Mouse (Mus musculus): ENCODE results near the gene Ints11. TPM values are rescaled to one million over a fixed set of nuclear protein-coding genes. Genes with fewer than 3 reads are reported as not detected.
A peak's percentile ranks its signal among the peaks of the same experiment; 100 is the strongest.

The Ints11 gene
- polyA plus RNA-seq, 1 experiment from 2014 or later = 94.1 TPM

GRCm38 (mm10) chr4:155849792-155850451 is 19.4 kb upstream of the Ints11 start:
- peaks cover 33% of the 10 kb centered on the region for H3K4me1 ChIP-seq
- ATAC-seq (ENCODE audit: low FRiP score) = no peak
- H3K27me3 ChIP-seq = no peaks in the 10 kb centered on the region
- H3K4me3 ChIP-seq (replicated peaks) = no peak overlapping the region
- H3K4me2 ChIP-seq = 0 out of 2 replicates have a peak overlapping the region, but pooled peaks have one; percentile 77
- H3K9ac ChIP-seq = 0 out of 2 replicates have a peak overlapping the region, but pooled peaks have one; percentile 90
- H3K36me3 ChIP-seq (replicated peaks) = peaks cover 20% of the 10 kb centered on the region
- 92% methylated on average over 3 of the region's 3 CpGs for WGBS
- H3K27ac ChIP-seq = no peak overlapping the region
- H3K9me3 ChIP-seq = no peaks in the 10 kb centered on the region

- no peak overlapping the region for H3K4me2 ChIP-seq
- no peak overlapping the region for H3K27ac ChIP-seq
- WGBS = 91% methylated on average over 3 of the region's 3 CpGs
- no peak overlapping the region; the same call in 1 of the 2 replicates for H3K9ac ChIP-seq
- ATAC-seq (ENCODE audit: low FRiP score) = no peak
- H3K9me3 ChIP-seq = no peaks in the 10 kb centered on the region
- peaks cover 35% of the 10 kb centered on the region for H3K36me3 ChIP-seq (replicated peaks)
- H3K27me3 ChIP-seq = no peaks in the 10 kb centered on the region
- no peak overlapping the region for H3K4me3 ChIP-seq (replicated peaks)
- peaks cover 32% of the 10 kb centered on the region for H3K4me1 ChIP-seq
Observed at GRCm38 (mm10) chr4:155851368-155851767, 18.0 kb upstream of the Ints11 start.

DNA sequence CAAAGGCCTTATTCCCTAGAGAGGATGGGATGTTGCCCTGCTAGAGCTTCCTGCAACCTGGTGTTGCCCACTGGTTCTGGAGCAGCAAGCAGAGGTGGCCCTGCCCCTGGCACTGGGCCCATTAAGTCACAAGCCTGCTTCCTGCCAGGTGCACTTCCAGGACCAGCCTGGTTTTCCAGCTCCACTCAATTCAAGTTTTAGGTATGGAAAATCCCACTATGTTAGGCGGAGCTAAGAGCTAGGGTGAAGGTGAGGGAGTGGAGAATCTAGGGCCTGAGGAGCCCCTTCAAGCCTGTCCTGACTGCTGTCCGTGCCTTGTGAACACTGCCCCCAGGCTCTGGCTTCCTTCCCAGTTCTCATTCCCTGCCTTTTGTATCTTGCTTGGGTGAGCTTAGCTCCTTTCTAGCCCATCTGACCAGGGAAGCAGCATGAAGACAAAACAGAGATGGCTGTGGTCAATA is 17.4 kb upstream of the Ints11 start:
- no peak overlapping the region for H3K4me2 ChIP-seq
- 89% methylated on average over 2 of the region's 2 CpGs for WGBS
- ATAC-seq (ENCODE audit: low FRiP score) = no peak
- peak overlapping the region; percentile 17; the same call in 1 of the 2 replicates for H3K9ac ChIP-seq
- H3K4me3 ChIP-seq (replicated peaks) = no peak overlapping the region
- no peaks in the 10 kb centered on the region for H3K27me3 ChIP-seq
- H3K36me3 ChIP-seq (replicated peaks) = peaks cover 41% of the 10 kb centered on the region
- H3K9me3 ChIP-seq = no peaks in the 10 kb centered on the region
- H3K27ac ChIP-seq = peak overlapping the region; percentile 25; the same call in 1 of the 2 replicates
- H3K4me1 ChIP-seq = peaks cover 26% of the 10 kb centered on the region

GRCm38 (mm10) chr4:155853421-155853820 is 15.9 kb upstream of the Ints11 start:
- WGBS = 90% methylated on average over 9 of the region's 9 CpGs
- Histone ChIP-seq H3K4me1 (peaks cover 21% of the 10 kb centered on the region), H3K27ac (no peak overlapping the region), H3K36me3 (replicated peaks) (peaks cover 55% of the 10 kb centered on the region), H3K27me3 (no peaks in the 10 kb centered on the region), H3K4me3 (replicated peaks) (no peak overlapping the region), H3K9me3 (no peaks in the 10 kb centered on the region), H3K4me2 (no peak overlapping the region), H3K9ac (no peak overlapping the region)
- ATAC-seq (ENCODE audit: low FRiP score) = no peak

DNA sequence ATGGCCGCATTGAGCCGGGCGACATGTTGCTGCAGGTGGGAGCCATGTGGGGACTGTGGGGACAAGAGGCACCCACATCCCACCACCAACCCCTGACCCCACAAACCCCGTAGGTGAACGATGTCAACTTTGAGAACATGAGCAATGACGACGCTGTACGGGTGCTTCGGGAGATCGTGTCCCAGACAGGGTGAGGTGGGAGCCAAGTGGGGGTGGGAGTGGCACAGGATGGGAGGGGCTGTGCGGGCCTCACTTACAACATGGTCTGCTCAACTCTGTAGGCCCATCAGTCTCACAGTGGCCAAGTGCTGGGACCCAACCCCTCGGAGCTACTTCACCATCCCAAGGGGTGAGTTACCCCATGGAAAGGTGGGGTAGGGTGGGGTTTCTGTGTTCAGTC is 14.4 kb upstream of the Ints11 start:
- H3K36me3 ChIP-seq (replicated peaks) = peaks cover 71% of the 10 kb centered on the region
- no peak for ATAC-seq (ENCODE audit: low FRiP score)

GRCm38 (mm10) chr4:155856071-155856470 is 13.3 kb upstream of the Ints11 start:
- no peaks in the 10 kb centered on the region for H3K4me1 ChIP-seq
- peaks cover 82% of the 10 kb centered on the region for H3K36me3 ChIP-seq (replicated peaks)
- ATAC-seq (ENCODE audit: low FRiP score) = no peak
- 90% methylated on average over 12 of the region's 12 CpGs for WGBS
- no peaks in the 10 kb centered on the region for H3K27me3 ChIP-seq
- H3K9me3 ChIP-seq = no peaks in the 10 kb centered on the region
- no peak overlapping the region for H3K4me2 ChIP-seq
- H3K9ac ChIP-seq = no peak overlapping the region
- H3K4me3 ChIP-seq (replicated peaks) = no peak overlapping the region
- no peak overlapping the region for H3K27ac ChIP-seq

More for the DNA sequence above, 14.4 kb upstream of the Ints11 start:
- H3K9me3 ChIP-seq = no peaks in the 10 kb centered on the region
- no peak overlapping the region for H3K27ac ChIP-seq
- H3K4me1 ChIP-seq = peaks cover 5% of the 10 kb centered on the region
- H3K9ac ChIP-seq = no peak overlapping the region
- H3K4me2 ChIP-seq = no peak overlapping the region
- H3K27me3 ChIP-seq = no peaks in the 10 kb centered on the region
- 93% methylated on average over 12 of the region's 12 CpGs for WGBS
- no peak overlapping the region for H3K4me3 ChIP-seq (replicated peaks)

DNA sequence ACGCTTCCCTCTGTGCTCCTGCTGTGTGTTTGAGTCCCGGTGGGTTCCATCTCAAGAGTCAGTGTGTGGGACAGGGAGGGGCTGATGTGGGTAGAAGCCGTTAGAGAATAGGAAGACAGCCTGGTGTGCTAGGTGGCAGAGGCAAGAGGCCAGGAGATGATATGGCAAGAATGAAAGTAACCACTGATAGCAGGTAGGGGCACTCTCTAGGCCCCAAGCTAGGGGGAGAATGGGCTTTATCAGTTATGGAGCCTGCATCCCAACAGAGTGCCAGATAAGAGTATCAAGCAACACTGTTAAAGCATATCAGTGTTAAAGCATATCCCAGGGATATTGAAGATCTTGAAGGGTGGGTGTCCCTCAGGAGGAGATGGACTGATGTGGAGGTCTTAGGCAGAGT is 12.5 kb upstream of the Ints11 start:
- Histone ChIP-seq H3K4me1 (no peaks in the 10 kb centered on the region), H3K9ac (no peak overlapping the region), H3K9me3 (no peaks in the 10 kb centered on the region), H3K27ac (no peak overlapping the region), H3K4me3 (replicated peaks) (no peak overlapping the region), H3K27me3 (no peaks in the 10 kb centered on the region), H3K4me2 (no peak overlapping the region), H3K36me3 (replicated peaks) (peaks cover 88% of the 10 kb centered on the region)
- WGBS = 83% methylated on average over 3 of the region's 3 CpGs
- ATAC-seq (ENCODE audit: low FRiP score) = no peak

- Histone ChIP-seq H3K4me1 (no peaks in the 10 kb centered on the region), H3K27ac (no peak overlapping the region), H3K36me3 (replicated peaks) (peaks cover 74% of the 10 kb centered on the region), H3K9me3 (no peaks in the 10 kb centered on the region), H3K27me3 (no peaks in the 10 kb centered on the region), H3K4me3 (replicated peaks) (no peak overlapping the region), H3K4me2 (no peak overlapping the region), H3K9ac (no peak overlapping the region)
- ATAC-seq (ENCODE audit: low FRiP score) = no peak
- WGBS = 30% methylated on average over 13 of the region's 13 CpGs
Observed at GRCm38 (mm10) chr4:155859318-155859717, 10.0 kb upstream of the Ints11 start.

DNA sequence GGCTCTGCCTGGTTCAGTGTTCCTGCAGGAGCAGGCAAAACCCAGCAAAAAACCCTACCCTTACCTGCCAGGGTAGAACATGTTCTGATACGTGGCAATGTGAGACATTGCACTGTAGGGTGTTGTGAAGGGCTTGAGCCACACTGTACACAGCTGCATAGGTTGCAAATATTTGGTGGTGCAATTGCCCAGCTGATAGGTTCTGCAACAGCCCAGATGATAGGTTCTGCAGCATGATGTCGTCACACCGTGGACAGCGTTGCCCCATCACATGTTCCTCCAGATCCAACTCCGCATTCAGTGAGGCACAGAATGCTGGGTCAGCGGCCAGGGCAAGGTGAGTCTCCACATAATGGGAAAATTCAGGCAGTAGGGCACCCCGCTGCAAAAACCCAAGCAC is 7.6 kb upstream of the Ints11 start:
- Histone ChIP-seq H3K4me1 (no peaks in the 10 kb centered on the region), H3K9me3 (no peaks in the 10 kb centered on the region), H3K27me3 (no peaks in the 10 kb centered on the region), H3K4me2 (no peak overlapping the region), H3K36me3 (replicated peaks) (peaks cover 72% of the 10 kb centered on the region), H3K9ac (no peak overlapping the region), H3K27ac (no peak overlapping the region), H3K4me3 (replicated peaks) (no peak overlapping the region)
- ATAC-seq (ENCODE audit: low FRiP score) = no peak
- 92% methylated on average over 7 of the region's 7 CpGs for WGBS

- peaks cover 63% of the 10 kb centered on the region for H3K36me3 ChIP-seq (replicated peaks)
- ATAC-seq (ENCODE audit: low FRiP score) = no peak
Observed at GRCm38 (mm10) chr4:155863001-155863400, 6.3 kb upstream of the Ints11 start, which contains the start of gene Tas1r3. Gene Tas1r3, minus strand, starts transcription at chr4:155863362.

DNA sequence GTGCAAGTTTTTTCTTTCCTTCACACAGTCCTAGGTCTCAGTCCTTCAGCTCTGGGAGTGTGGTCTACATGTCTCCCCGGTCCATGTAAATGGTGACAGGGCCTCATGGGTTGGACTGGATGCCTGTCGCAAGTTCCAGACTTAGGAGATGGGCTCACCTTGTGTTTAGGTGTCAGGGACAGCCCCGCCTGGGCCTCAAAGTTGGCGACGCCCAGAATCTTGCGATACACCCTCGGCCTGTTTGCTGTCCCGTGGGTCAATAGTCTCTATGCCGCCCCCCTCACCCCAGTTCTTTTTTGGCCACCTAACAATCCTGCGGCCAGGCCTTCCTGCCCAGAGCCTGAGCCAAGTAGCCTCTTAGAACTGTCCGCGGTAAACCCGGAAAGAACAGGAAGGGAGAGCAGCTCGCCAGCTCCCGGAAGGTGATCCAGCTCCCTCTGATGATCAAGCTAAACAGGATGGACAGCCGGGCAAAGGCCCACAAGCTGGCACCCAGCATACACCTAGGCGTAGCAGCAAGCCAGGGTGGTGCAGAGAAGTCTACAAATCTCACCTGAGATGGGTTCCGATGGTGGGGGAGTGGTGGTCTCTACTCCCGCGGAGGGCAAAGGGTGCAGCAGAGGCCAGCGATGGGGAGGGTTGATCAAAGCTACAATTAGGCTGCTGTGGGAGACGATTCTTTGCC is 590 bp upstream of the Ints11 start:
- peak overlapping the region; percentile 90 for H3K9ac ChIP-seq
- H3K36me3 ChIP-seq (replicated peaks) = peaks cover 51% of the 10 kb centered on the region
- no peaks in the 10 kb centered on the region for H3K9me3 ChIP-seq
- H3K27me3 ChIP-seq = no peaks in the 10 kb centered on the region
- H3K4me3 ChIP-seq (replicated peaks) = peak overlapping the region; percentile 78
- H3K4me2 ChIP-seq = peak overlapping the region; percentile 91
- H3K27ac ChIP-seq = 0 out of 2 replicates have a peak overlapping the region, but pooled peaks have one; percentile 6
- 11% methylated on average over 22 of the region's 22 CpGs for WGBS
- peaks cover 27% of the 10 kb centered on the region for H3K4me1 ChIP-seq
- peak; percentile 2; the same call in 1 of the 2 replicates for ATAC-seq (ENCODE audit: low FRiP score)

More at GRCm38 (mm10) chr4:155863001-155863400, 6.3 kb upstream of the Ints11 start, which contains the start of gene Tas1r3:
- no peak within 1 kb of the TSS for H3K4me3 ChIP-seq (replicated peaks)
- no peak within 1 kb of the TSS for H3K9ac ChIP-seq
- H3K4me1 ChIP-seq = peaks cover under 1% of the 10 kb centered on the region
- no peak within 1 kb of the TSS for H3K27ac ChIP-seq
- no peaks in the 10 kb centered on the region for H3K27me3 ChIP-seq
- no peaks in the 10 kb centered on the region for H3K9me3 ChIP-seq
- WGBS = 74% methylated on average over 5 of the region's 5 CpGs
- no peak within 1 kb of the TSS for H3K4me2 ChIP-seq

DNA sequence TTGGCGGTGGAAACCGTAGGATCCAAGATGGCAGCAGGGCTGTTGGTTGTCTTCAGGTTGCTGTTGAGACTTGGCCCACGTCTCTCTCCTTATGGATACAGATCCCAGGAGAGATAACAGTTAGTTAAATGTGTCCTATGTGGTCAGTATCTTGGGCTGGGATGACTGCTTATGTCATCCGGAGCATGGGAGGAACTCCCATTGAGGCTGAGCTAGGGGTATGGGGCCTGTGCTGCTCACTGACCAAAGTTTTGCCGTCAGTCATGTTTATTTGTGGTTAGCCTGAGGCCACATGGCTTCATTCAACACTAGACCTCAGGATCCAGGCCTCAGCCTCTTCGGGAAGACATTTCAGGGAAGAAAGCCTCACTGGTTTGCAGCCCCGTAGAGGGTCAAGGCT is 2.1 kb downstream of the Ints11 start:
- no peak overlapping the region for H3K27ac ChIP-seq
- no peaks in the 10 kb centered on the region for H3K27me3 ChIP-seq
- H3K9ac ChIP-seq = no peak overlapping the region
- peaks cover 54% of the 10 kb centered on the region for H3K36me3 ChIP-seq (replicated peaks)
- H3K4me3 ChIP-seq (replicated peaks) = no peak overlapping the region
- no peak for ATAC-seq (ENCODE audit: low FRiP score)
- 95% methylated on average over 7 of the region's 7 CpGs for WGBS
- H3K4me1 ChIP-seq = peaks cover 27% of the 10 kb centered on the region
- no peak overlapping the region for H3K4me2 ChIP-seq
- no peaks in the 10 kb centered on the region for H3K9me3 ChIP-seq
